Mouse (Mus musculus) liver, embryonic 16.5 days (tissue): ENCODE measurements around the gene Calr3. TPM values are rescaled to one million over a fixed set of nuclear protein-coding genes. Genes with fewer than 3 reads are reported as not detected.

Experiments
- ATAC-seq: fragments of 200-750 bp; cut with Nextera tagmentation; 2 replicates; pipeline ENCODE4 v1.8.0; 2017; ENCODE audit warnings: low read depth, mild to moderate bottlenecking, moderate number of reproducible peaks, moderate library complexity
- H3K27ac ChIP-seq: fragments of 300-500 bp; sonication (generic); 2 replicates; pipeline ENCODE4 v1.5.1; 2014; ENCODE audit warnings: mild to moderate bottlenecking, low read length
- H3K27me3 ChIP-seq: fragments of 300-500 bp; sonication (generic); 2 replicates; pipeline ENCODE4 v1.6.1; 2014; ENCODE audit warnings: low read depth, low read length, mixed read lengths; ENCODE audit not compliant: control insufficient read depth, insufficient read depth
- H3K36me3 ChIP-seq: fragments of 300-500 bp; sonication (generic); 2 replicates; pipeline ENCODE4 v1.6.1; 2014; ENCODE audit warnings: mild to moderate bottlenecking; ENCODE audit not compliant: control insufficient read depth, insufficient read depth
- H3K4me1 ChIP-seq: fragments of 300-500 bp; sonication (generic); 2 replicates; pipeline ENCODE4 v1.6.1; 2014; ENCODE audit warnings: low read depth, low read length, mixed read lengths; ENCODE audit not compliant: control insufficient read depth
- H3K4me2 ChIP-seq: fragments of 300-500 bp; sonication (generic); 2 replicates; pipeline ENCODE4 v1.6.1; 2014; ENCODE audit warnings: low read depth, low read length, mixed read lengths
- H3K4me3 ChIP-seq: fragments of 300-500 bp; sonication (generic); 2 replicates; pipeline ENCODE4 v1.5.1; 2014; ENCODE audit warnings: low read depth, mild to moderate bottlenecking, low read length
- H3K9ac ChIP-seq: fragments of 300-500 bp; sonication (generic); 2 replicates; pipeline ENCODE4 v1.6.1; 2014; ENCODE audit warnings: low read depth, low read length
- H3K9me3 ChIP-seq: fragments of 300-500 bp; sonication (generic); replicated peaks from 2 replicates; pipeline ENCODE4 v1.6.1; 2016; ENCODE audit warnings: low read length; ENCODE audit not compliant: control insufficient read depth
- WGBS: fragments of 180-500 bp; shearing (Covaris S2); extraction: QIAGEN DNeasy Blood & Tissue Kit; methylation state at CpG from one replicate; pipeline ENCODE4 v1.1.7; 2014; ENCODE audit not compliant: insufficient replicate concordance; 5-methylcytosine and 5-hydroxymethylcytosine counted together
- polyA plus RNA-seq: library from polyadenylated mRNA; unstranded; fragments of >200 nt; fragmentation: Nextera tagmentation; extraction: Ambion mirVana; gene quantifications from 2 replicates; pipeline ENCODE4 v1.2.1, GENCODE M21; 2015

Gene Calr3
- polyA plus RNA-seq, 1 experiment from 2014 or later, result 0.74 TPM

- peak overlapping the region; percentile 93 for H3K4me2 ChIP-seq
- H3K27me3 ChIP-seq, result no peaks in the 10 kb centered on the region
- H3K4me3 ChIP-seq, result peak overlapping the region; percentile 88
- no peaks in the 10 kb centered on the region for H3K9me3 ChIP-seq
- H3K9ac ChIP-seq, result peak overlapping the region; percentile 93
- H3K4me1 ChIP-seq, result peaks cover 55% of the 10 kb centered on the region
- WGBS, result under 1% methylated on average over 66 of the region's 73 CpGs
- ATAC-seq, result peak; percentile 57
- H3K36me3 ChIP-seq, result no peaks in the 10 kb centered on the region
- H3K27ac ChIP-seq, result peak overlapping the region; percentile 95
Observed at GRCm38 (mm10) chr8:72420571-72421361, 22.9 kb downstream of the Calr3 start.

GRCm38 (mm10) chr8:72418073-72418472 lies 25.6 kb downstream of the Calr3 start:
- Histone ChIP-seq H3K4me1 (peaks cover 81% of the 10 kb centered on the region), H3K4me2 (no peak overlapping the region), H3K4me3 (no peak overlapping the region), H3K27ac (no peak overlapping the region; the same call in 1 of the 2 replicates), H3K9ac (no peak overlapping the region), H3K27me3 (no peaks in the 10 kb centered on the region), H3K9me3 (no peaks in the 10 kb centered on the region), H3K36me3 (no peaks in the 10 kb centered on the region)
- 78% methylated on average over 4 of the region's 4 CpGs for WGBS
- no peak for ATAC-seq

GRCm38 (mm10) chr8:72415252-72415651 lies 28.4 kb downstream of the Calr3 start:
- peak overlapping the region; percentile 98 for H3K27ac ChIP-seq
- 34% methylated on average over 2 of the region's 2 CpGs for WGBS
- ATAC-seq, result peak; percentile 12; the same call in 1 of the 2 replicates

GRCm38 (mm10) chr8:72413839-72414238 lies 29.8 kb downstream of the Calr3 start:
- ATAC-seq, result peak; percentile 99
- Histone ChIP-seq H3K4me1 (peaks cover 87% of the 10 kb centered on the region), H3K9ac (peak overlapping the region; percentile 68), H3K4me3 (peak overlapping the region; percentile 42), H3K4me2 (peak overlapping the region; percentile 74), H3K9me3 (no peaks in the 10 kb centered on the region), H3K27ac (peak overlapping the region; percentile 98), H3K36me3 (no peaks in the 10 kb centered on the region), H3K27me3 (no peaks in the 10 kb centered on the region)
- WGBS, result 27% methylated on average over 7 of the region's 7 CpGs

More at GRCm38 (mm10) chr8:72415252-72415651, 28.4 kb downstream of the Calr3 start:
- Histone ChIP-seq H3K4me3 (no peak overlapping the region), H3K27me3 (no peaks in the 10 kb centered on the region), H3K36me3 (no peaks in the 10 kb centered on the region), H3K9ac (peak overlapping the region; percentile 52), H3K4me2 (peak overlapping the region; percentile 74), H3K4me1 (peaks cover 92% of the 10 kb centered on the region), H3K9me3 (no peaks in the 10 kb centered on the region)

- Histone ChIP-seq H3K4me1 (peaks cover 55% of the 10 kb centered on the region), H3K4me2 (no peak overlapping the region), H3K4me3 (no peak overlapping the region), H3K27ac (peak overlapping the region; percentile 43; the same call in 1 of the 2 replicates), H3K36me3 (no peaks in the 10 kb centered on the region), H3K9ac (no peak overlapping the region), H3K27me3 (no peaks in the 10 kb centered on the region), H3K9me3 (no peaks in the 10 kb centered on the region)
- ATAC-seq, result no peak
- WGBS, result 67% methylated on average over 3 of the region's 3 CpGs
Observed at GRCm38 (mm10) chr8:72409443-72409842, 34.2 kb downstream of the Calr3 start.

GRCm38 (mm10) chr8:72407878-72408277 lies 35.8 kb downstream of the Calr3 start:
- H3K9ac ChIP-seq, result no peak overlapping the region
- no peaks in the 10 kb centered on the region for H3K9me3 ChIP-seq
- H3K4me1 ChIP-seq, result peaks cover 40% of the 10 kb centered on the region
- H3K27ac ChIP-seq, result no peak overlapping the region
- H3K36me3 ChIP-seq, result no peaks in the 10 kb centered on the region
- no peak overlapping the region for H3K4me3 ChIP-seq
- ATAC-seq, result no peak
- no peaks in the 10 kb centered on the region for H3K27me3 ChIP-seq
- WGBS, result 84% methylated on average over 1 of the region's 1 CpGs
- H3K4me2 ChIP-seq, result no peak overlapping the region

- Histone ChIP-seq H3K27me3 (no peaks in the 10 kb centered on the region), H3K4me3 (no peak overlapping the region), H3K36me3 (no peaks in the 10 kb centered on the region; the same call in 1 of the 2 replicates), H3K27ac (no peak overlapping the region; the same call in 1 of the 2 replicates), H3K9ac (no peak overlapping the region), H3K9me3 (no peaks in the 10 kb centered on the region), H3K4me1 (peaks cover 16% of the 10 kb centered on the region), H3K4me2 (no peak overlapping the region)
- 84% methylated on average over 3 of the region's 3 CpGs for WGBS
- ATAC-seq, result no peak
Observed at GRCm38 (mm10) chr8:72402981-72403380, 40.7 kb downstream of the Calr3 start.

- Histone ChIP-seq H3K27ac (no peak overlapping the region), H3K9ac (no peak overlapping the region), H3K4me2 (no peak overlapping the region), H3K4me1 (peaks cover 13% of the 10 kb centered on the region), H3K4me3 (no peak overlapping the region), H3K27me3 (no peaks in the 10 kb centered on the region), H3K36me3 (peaks cover 9% of the 10 kb centered on the region), H3K9me3 (no peaks in the 10 kb centered on the region)
- 65% methylated on average over 1 of the region's 1 CpGs for WGBS
- ATAC-seq, result no peak
Observed at GRCm38 (mm10) chr8:72401381-72401780, 42.3 kb downstream of the Calr3 start.

- no peak overlapping the region for H3K4me2 ChIP-seq
Observed at GRCm38 (mm10) chr8:72385737-72386136, 57.9 kb downstream of the Calr3 start.

More at GRCm38 (mm10) chr8:72385737-72386136, 57.9 kb downstream of the Calr3 start:
- Histone ChIP-seq H3K4me3 (no peak overlapping the region), H3K9ac (no peak overlapping the region), H3K36me3 (peaks cover 54% of the 10 kb centered on the region), H3K27ac (no peak overlapping the region), H3K4me1 (no peaks in the 10 kb centered on the region), H3K9me3 (no peaks in the 10 kb centered on the region), H3K27me3 (no peaks in the 10 kb centered on the region)
- ATAC-seq, result no peak
- WGBS, result 85% methylated on average over 2 of the region's 2 CpGs
